Mouse (Mus musculus) hindbrain, embryonic 13.5 days (tissue): ENCODE data around the gene Tmem231. TPM values are rescaled to one million over a fixed set of nuclear protein-coding genes. Genes with fewer than 3 reads are reported as not detected.

Experiments used
- ATAC-seq: fragments of 200-750 bp; cut with Nextera tagmentation; 2 replicates; pipeline ENCODE4 v1.8.0; 2017; ENCODE audit warnings: moderate TSS enrichment; ENCODE audit not compliant: low FRiP score
- H3K27ac ChIP-seq: fragments of 300-500 bp; sonication (generic); 2 replicates; pipeline ENCODE4 v1.5.1; 2015; ENCODE audit warnings: inconsistent platforms, mild to moderate bottlenecking, moderate library complexity
- H3K27me3 ChIP-seq: fragments of 300-500 bp; sonication (generic); 2 replicates; pipeline ENCODE4 v1.6.1; 2015; ENCODE audit warnings: mild to moderate bottlenecking, inconsistent platforms
- H3K36me3 ChIP-seq: fragments of 300-500 bp; sonication (generic); 2 replicates; pipeline ENCODE4 v1.6.1; 2015; ENCODE audit warnings: mild to moderate bottlenecking, inconsistent platforms
- H3K4me1 ChIP-seq: fragments of 300-500 bp; sonication (generic); replicated peaks from 2 replicates; pipeline ENCODE4 v1.6.1; 2015; ENCODE audit warnings: inconsistent platforms
- H3K4me2 ChIP-seq: fragments of 300-500 bp; sonication (generic); 2 replicates; pipeline ENCODE4 v1.6.1; 2015; ENCODE audit warnings: inconsistent platforms, mild to moderate bottlenecking, moderate library complexity
- H3K4me3 ChIP-seq: fragments of 300-500 bp; sonication (generic); 2 replicates; pipeline ENCODE4 v1.5.1; 2015; ENCODE audit warnings: mild to moderate bottlenecking, inconsistent platforms
- H3K9ac ChIP-seq: fragments of 300-500 bp; sonication (generic); 2 replicates; pipeline ENCODE4 v1.6.1; 2015; ENCODE audit warnings: mild to moderate bottlenecking, inconsistent platforms
- H3K9me3 ChIP-seq: fragments of 300-500 bp; sonication (generic); 2 replicates; pipeline ENCODE4 v1.6.1; 2016; ENCODE audit warnings: inconsistent platforms
- WGBS: fragments of 180-500 bp; shearing (Covaris S2); methylation state at CpG from one replicate; pipeline ENCODE4 v1.1.7; 2015; 5-methylcytosine and 5-hydroxymethylcytosine counted together
- polyA plus RNA-seq: library from polyadenylated mRNA; unstranded; fragments of >200 nt; fragmentation: Nextera tagmentation; extraction: Ambion mirVana; gene quantifications from 2 replicates; pipeline ENCODE4 v1.2.1, GENCODE M21; 2015

Tmem231 gene
- polyA plus RNA-seq, 1 experiment from 2014 or later, result 16.8 TPM

GRCm38 (mm10) chr8:111920971-111921370 lies 12.7 kb downstream of the Tmem231 start:
- H3K9ac ChIP-seq, result no peak overlapping the region
- H3K36me3 ChIP-seq, result peaks cover 22% of the 10 kb centered on the region
- H3K27me3 ChIP-seq, result no peaks in the 10 kb centered on the region
- H3K27ac ChIP-seq, result no peak overlapping the region
- no peak for ATAC-seq
- 87% methylated on average over 4 of the region's 4 CpGs for WGBS
- no peaks in the 10 kb centered on the region for H3K9me3 ChIP-seq
- no peak overlapping the region for H3K4me2 ChIP-seq
- H3K4me3 ChIP-seq, result no peak overlapping the region
- H3K4me1 ChIP-seq, result no peaks in the 10 kb centered on the region

GRCm38 (mm10) chr8:111919663-111920062 lies 14.0 kb downstream of the Tmem231 start:
- WGBS, result 81% methylated on average over 2 of the region's 2 CpGs
- ATAC-seq, result no peak
- Histone ChIP-seq H3K9me3 (no peaks in the 10 kb centered on the region), H3K4me3 (no peak overlapping the region), H3K9ac (no peak overlapping the region), H3K4me2 (no peak overlapping the region), H3K27ac (no peak overlapping the region), H3K27me3 (no peaks in the 10 kb centered on the region), H3K4me1 (no peaks in the 10 kb centered on the region), H3K36me3 (peaks cover 22% of the 10 kb centered on the region)

DNA sequence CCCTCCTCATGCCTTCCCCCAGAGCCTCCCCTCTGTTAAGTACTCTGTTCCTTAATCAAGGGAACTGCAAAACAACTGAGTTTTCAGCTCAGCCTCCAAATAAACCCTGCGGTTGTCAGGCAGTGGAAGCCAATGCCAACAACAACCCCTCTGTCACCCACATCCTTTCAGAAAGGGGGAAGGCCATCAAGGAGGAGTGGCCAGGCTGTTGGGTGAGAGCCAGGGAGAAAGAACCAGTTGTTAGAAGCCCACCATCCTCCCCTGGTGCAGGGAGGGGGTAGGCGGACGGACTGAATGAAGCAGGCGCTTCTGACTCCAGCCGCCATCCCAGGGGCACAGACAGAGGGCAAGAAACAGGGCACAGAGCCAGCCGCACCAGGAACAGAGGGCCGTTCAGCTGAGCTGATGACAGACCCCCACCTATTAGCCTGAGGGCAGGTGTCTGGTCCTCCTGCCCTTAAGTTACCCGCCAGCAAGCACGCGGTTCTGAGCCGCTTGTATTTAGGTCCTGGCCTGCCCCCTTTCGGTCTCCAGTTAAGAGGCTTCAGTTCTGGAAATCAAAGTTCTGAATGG lies 20.7 kb downstream of the Tmem231 start:
- Histone ChIP-seq H3K27me3 (0 out of 2 replicates have a peak, but pooled peaks cover 2% of the 10 kb centered on the region), H3K9ac (no peak overlapping the region), H3K4me1 (peaks cover 32% of the 10 kb centered on the region), H3K27ac (peak overlapping the region; percentile 72), H3K4me3 (no peak overlapping the region), H3K4me2 (no peak overlapping the region), H3K9me3 (no peaks in the 10 kb centered on the region), H3K36me3 (peaks cover 14% of the 10 kb centered on the region)
- peak; percentile 89 for ATAC-seq
- 33% methylated on average over 12 of the region's 12 CpGs for WGBS

GRCm38 (mm10) chr8:111911572-111911971 lies 22.1 kb downstream of the Tmem231 start:
- 42% methylated on average over 7 of the region's 7 CpGs for WGBS
- no peak overlapping the region for H3K4me3 ChIP-seq
- H3K27ac ChIP-seq, result no peak overlapping the region
- no peak for ATAC-seq
- H3K9ac ChIP-seq, result no peak overlapping the region
- H3K9me3 ChIP-seq, result no peaks in the 10 kb centered on the region
- H3K4me1 ChIP-seq, result peaks cover 32% of the 10 kb centered on the region
- H3K4me2 ChIP-seq, result no peak overlapping the region
- 0 out of 2 replicates have a peak, but pooled peaks cover 2% of the 10 kb centered on the region for H3K27me3 ChIP-seq
- H3K36me3 ChIP-seq, result peaks cover 5% of the 10 kb centered on the region

GRCm38 (mm10) chr8:111909621-111910450 lies 23.8 kb downstream of the Tmem231 start, which contains the start of gene Chst5:
TSS of gene Chst5 (minus strand) at chr8:111910447.
- WGBS, result 4% methylated on average over 46 of the region's 47 CpGs
- no peak within 1 kb of the TSS for H3K27ac ChIP-seq
- H3K4me2 ChIP-seq, result peak within 1 kb of the TSS; percentile 78
- peaks cover 32% of the 10 kb centered on the region for H3K4me1 ChIP-seq
- 0 out of 2 replicates have a peak, but pooled peaks cover 2% of the 10 kb centered on the region for H3K27me3 ChIP-seq
- H3K9me3 ChIP-seq, result no peaks in the 10 kb centered on the region
- H3K4me3 ChIP-seq, result peak within 1 kb of the TSS; percentile 48
- peak within 1 kb of the TSS; percentile 76 for H3K9ac ChIP-seq
- H3K36me3 ChIP-seq, result 0 out of 2 replicates have a peak, but pooled peaks cover 2% of the 10 kb centered on the region
- peak; percentile 66 for ATAC-seq

DNA sequence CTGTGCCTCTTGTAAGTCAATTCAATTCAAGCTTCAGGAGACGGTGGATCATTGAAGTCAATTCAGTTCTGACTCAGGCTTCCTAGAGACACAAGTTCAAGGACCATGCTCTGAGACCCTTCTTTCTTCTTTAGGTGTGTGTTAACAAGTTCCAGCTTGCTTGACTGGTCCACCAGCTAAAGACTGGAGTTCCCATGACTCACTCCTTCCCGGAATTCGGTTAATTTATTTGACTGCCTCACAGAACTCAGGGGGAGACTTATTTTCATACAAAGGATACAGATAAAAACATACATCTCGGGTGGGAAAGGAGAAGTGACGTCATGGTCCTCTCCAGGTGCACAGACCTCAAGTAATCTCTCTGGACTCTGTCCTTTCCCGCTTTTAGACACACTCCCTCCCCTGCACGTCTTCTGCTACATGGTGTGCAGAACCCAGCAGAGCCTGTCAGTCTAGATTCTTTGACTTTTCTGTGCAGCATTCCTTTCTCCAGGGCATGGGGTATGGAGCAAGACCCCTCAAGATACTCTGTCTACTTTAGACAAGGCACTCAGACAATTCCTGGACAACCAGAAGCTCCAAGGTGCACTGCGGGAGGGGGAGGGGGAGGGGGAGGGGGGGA lies 28.1 kb downstream of the Tmem231 start:
- Histone ChIP-seq H3K9me3 (no peaks in the 10 kb centered on the region), H3K27ac (no peak overlapping the region), H3K27me3 (no peaks in the 10 kb centered on the region), H3K4me3 (no peak overlapping the region), H3K4me1 (peaks cover 16% of the 10 kb centered on the region), H3K4me2 (no peak overlapping the region), H3K36me3 (no peaks in the 10 kb centered on the region), H3K9ac (no peak overlapping the region)
- 75% methylated on average over 7 of the region's 8 CpGs for WGBS
- ATAC-seq, result no peak

DNA sequence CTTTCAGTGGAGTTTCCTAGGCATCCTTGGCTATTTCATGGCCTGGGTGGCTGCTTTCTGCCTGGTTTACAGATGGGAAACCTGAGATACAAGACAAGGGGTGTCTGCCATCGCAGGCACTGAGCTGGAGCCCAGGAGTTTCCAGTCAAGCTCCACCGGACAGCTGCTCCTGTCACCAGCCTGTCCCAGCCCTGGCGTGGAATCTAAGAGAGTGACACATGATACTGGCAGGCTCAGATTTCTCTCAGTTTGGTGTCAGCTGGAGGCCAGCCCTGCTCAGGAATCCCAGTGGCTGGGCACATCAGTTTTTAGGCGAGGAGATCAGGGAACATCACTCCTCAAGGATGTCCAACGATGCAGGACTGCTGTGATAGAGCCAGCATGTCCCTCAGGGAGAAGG lies 31.6 kb downstream of the Tmem231 start:
- no peak overlapping the region for H3K4me2 ChIP-seq
- no peaks in the 10 kb centered on the region for H3K27me3 ChIP-seq
- no peaks in the 10 kb centered on the region for H3K36me3 ChIP-seq
- no peaks in the 10 kb centered on the region for H3K4me1 ChIP-seq
- H3K27ac ChIP-seq, result no peak overlapping the region
- WGBS, result 46% methylated on average over 5 of the region's 5 CpGs
- no peak overlapping the region for H3K9ac ChIP-seq
- no peak for ATAC-seq
- no peak overlapping the region for H3K4me3 ChIP-seq
- H3K9me3 ChIP-seq, result no peaks in the 10 kb centered on the region

- WGBS, result 29% methylated on average over 10 of the region's 10 CpGs
- no peak overlapping the region for H3K9ac ChIP-seq
- H3K36me3 ChIP-seq, result no peaks in the 10 kb centered on the region
- no peak overlapping the region for H3K4me3 ChIP-seq
- H3K27ac ChIP-seq, result no peak overlapping the region
- H3K27me3 ChIP-seq, result no peaks in the 10 kb centered on the region
- no peak overlapping the region for H3K4me2 ChIP-seq
- ATAC-seq, result no peak
- no peaks in the 10 kb centered on the region for H3K4me1 ChIP-seq
- no peaks in the 10 kb centered on the region for H3K9me3 ChIP-seq
Measured at GRCm38 (mm10) chr8:111898586-111898985, 35.1 kb downstream of the Tmem231 start.

- no peak overlapping the region for H3K4me2 ChIP-seq
- H3K9me3 ChIP-seq, result no peaks in the 10 kb centered on the region
- ATAC-seq, result no peak
- no peak overlapping the region for H3K9ac ChIP-seq
- 89% methylated on average over 7 of the region's 7 CpGs for WGBS
- no peak overlapping the region for H3K27ac ChIP-seq
- no peaks in the 10 kb centered on the region for H3K36me3 ChIP-seq
- H3K27me3 ChIP-seq, result peaks cover 33% of the 10 kb centered on the region
- no peak overlapping the region for H3K4me3 ChIP-seq
- peaks cover 8% of the 10 kb centered on the region for H3K4me1 ChIP-seq
Measured at GRCm38 (mm10) chr8:111894955-111895354, 38.7 kb downstream of the Tmem231 start.

- no peak overlapping the region for H3K4me2 ChIP-seq
- WGBS, result 72% methylated on average over 5 of the region's 5 CpGs
- H3K36me3 ChIP-seq, result no peaks in the 10 kb centered on the region
- no peaks in the 10 kb centered on the region for H3K9me3 ChIP-seq
- H3K27me3 ChIP-seq, result peaks cover 56% of the 10 kb centered on the region
- H3K4me3 ChIP-seq, result no peak overlapping the region
- ATAC-seq, result no peak
- H3K27ac ChIP-seq, result no peak overlapping the region
- peaks cover 17% of the 10 kb centered on the region for H3K4me1 ChIP-seq
- H3K9ac ChIP-seq, result no peak overlapping the region
Measured at GRCm38 (mm10) chr8:111892615-111893014, 41.1 kb downstream of the Tmem231 start.

DNA sequence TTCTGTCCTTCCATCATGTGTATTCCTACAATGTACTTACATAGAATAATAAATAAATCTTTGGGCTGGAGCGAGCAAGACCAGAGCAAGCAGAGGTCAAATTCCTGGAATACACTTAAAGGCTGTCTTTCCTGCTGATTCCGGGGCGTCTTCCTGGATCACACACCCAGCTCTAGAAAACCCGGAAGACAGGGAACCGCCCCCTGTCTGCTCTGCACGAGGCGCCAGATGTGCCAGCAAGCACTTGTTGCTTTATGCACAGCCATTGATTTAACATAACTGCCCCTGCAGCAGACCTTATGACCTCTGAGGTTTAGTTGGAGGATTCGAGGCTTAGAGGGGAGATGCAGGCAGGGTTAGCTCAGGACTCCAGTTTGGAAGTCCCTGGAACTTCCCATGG lies 41.7 kb downstream of the Tmem231 start:
- no peaks in the 10 kb centered on the region for H3K9me3 ChIP-seq
- H3K36me3 ChIP-seq, result no peaks in the 10 kb centered on the region
- H3K9ac ChIP-seq, result no peak overlapping the region
- peaks cover 17% of the 10 kb centered on the region for H3K4me1 ChIP-seq
- H3K4me3 ChIP-seq, result no peak overlapping the region
- no peak overlapping the region for H3K27ac ChIP-seq
- peaks cover 61% of the 10 kb centered on the region for H3K27me3 ChIP-seq
- ATAC-seq, result no peak
- 39% methylated on average over 8 of the region's 8 CpGs for whole genome bisulfite sequencing
- no peak overlapping the region for H3K4me2 ChIP-seq

GRCm38 (mm10) chr8:111890911-111891303 lies 42.8 kb downstream of the Tmem231 start:
- ATAC-seq, result no peak
- Histone ChIP-seq H3K4me3 (no peak overlapping the region), H3K9me3 (no peaks in the 10 kb centered on the region), H3K36me3 (no peaks in the 10 kb centered on the region), H3K27ac (no peak overlapping the region), H3K4me2 (no peak overlapping the region), H3K27me3 (peaks cover 70% of the 10 kb centered on the region), H3K9ac (no peak overlapping the region), H3K4me1 (peaks cover 17% of the 10 kb centered on the region)
- 62% methylated on average over 6 of the region's 6 CpGs for WGBS
